Mouse (Mus musculus) heart, embryonic 16.5 days (tissue): Measurements from ENCODE around the gene Ror2. TPM values are rescaled to one million over a fixed set of nuclear protein-coding genes. Genes with fewer than 3 reads are reported as not detected.

Source experiments
- ATAC-seq: fragments of 200-750 bp; cut with Nextera tagmentation; replicated peaks from 2 replicates; pipeline ENCODE4 v1.8.0; 2017; ENCODE audit warnings: moderate number of reproducible peaks; ENCODE audit not compliant: insufficient read depth, low FRiP score; ENCODE audit errors: extremely low read depth
- H3K27ac ChIP-seq: fragments of 300-500 bp; sonication (generic); 2 replicates; pipeline ENCODE4 v1.5.1; 2014; ENCODE audit warnings: mild to moderate bottlenecking, low read length, control low read depth, moderate library complexity
- H3K27me3 ChIP-seq: fragments of 300-500 bp; sonication (generic); 2 replicates; pipeline ENCODE4 v1.6.1; 2014; ENCODE audit warnings: low read length, mixed read lengths; ENCODE audit not compliant: control insufficient read depth, insufficient read depth
- H3K36me3 ChIP-seq: fragments of 300-500 bp; sonication (generic); 2 replicates; pipeline ENCODE4 v1.6.1; 2014; ENCODE audit not compliant: control insufficient read depth, insufficient read depth
- H3K4me1 ChIP-seq: fragments of 300-500 bp; sonication (generic); 2 replicates; pipeline ENCODE4 v1.6.1; 2014; ENCODE audit warnings: low read length, mixed read lengths; ENCODE audit not compliant: control insufficient read depth, insufficient read depth
- H3K4me2 ChIP-seq: fragments of 300-500 bp; sonication (generic); 2 replicates; pipeline ENCODE4 v1.6.1; 2014; ENCODE audit warnings: low read depth, mild to moderate bottlenecking, control low read depth, low read length
- H3K4me3 ChIP-seq: fragments of 300-500 bp; sonication (generic); 2 replicates; pipeline ENCODE4 v1.5.1; 2014; ENCODE audit warnings: mild to moderate bottlenecking, control low read depth, low read length
- H3K9ac ChIP-seq: fragments of 300-500 bp; sonication (generic); 2 replicates; pipeline ENCODE4 v1.6.1; 2014; ENCODE audit warnings: low read length, control low read depth
- H3K9me3 ChIP-seq: fragments of 300-500 bp; sonication (generic); replicated peaks from 2 replicates; pipeline ENCODE4 v1.6.1; 2016; ENCODE audit warnings: low read length; ENCODE audit not compliant: control insufficient read depth
- WGBS: fragments of 180-500 bp; shearing (Covaris S2); extraction: QIAGEN DNeasy Blood & Tissue Kit; methylation state at CpG from one replicate; pipeline ENCODE4 v1.1.7; 2014; 5-methylcytosine and 5-hydroxymethylcytosine counted together
- polyA plus RNA-seq: library from polyadenylated mRNA; unstranded; fragments of >200 nt; fragmentation: Nextera tagmentation; extraction: Ambion mirVana; gene quantifications from 2 replicates; pipeline ENCODE4 v1.2.1, GENCODE M21; 2015

The Ror2 gene
- polyA plus RNA-seq, 1 experiment from 2014 or later = 13.5 TPM

DNA sequence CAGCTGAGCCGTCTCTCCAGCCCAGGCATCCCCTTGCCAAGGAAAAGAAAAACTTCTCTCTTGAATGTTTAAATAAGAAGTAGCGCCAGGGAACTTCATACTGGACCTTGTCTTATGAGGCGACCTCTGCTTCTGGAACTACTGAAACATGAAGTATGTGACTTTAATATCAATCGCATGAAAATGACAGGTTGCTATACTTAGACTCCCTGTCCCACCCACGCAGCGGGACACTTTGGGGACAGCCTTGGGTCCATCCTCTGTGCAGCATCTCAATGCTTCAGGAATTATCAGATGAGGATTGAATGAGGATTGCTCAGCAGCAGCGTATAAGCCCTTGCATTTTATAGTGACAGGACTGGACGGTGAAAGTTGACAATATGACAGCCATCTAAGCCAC lies 122.9 kb downstream of the Ror2 start:
- H3K4me1 ChIP-seq = peaks cover 29% of the 10 kb centered on the region
- H3K9me3 ChIP-seq = no peaks in the 10 kb centered on the region
- no peak overlapping the region for H3K4me3 ChIP-seq
- no peaks in the 10 kb centered on the region for H3K27me3 ChIP-seq
- no peaks in the 10 kb centered on the region for H3K36me3 ChIP-seq
- ATAC-seq = no peak
- 49% methylated on average over 8 of the region's 8 CpGs for WGBS
- H3K27ac ChIP-seq = no peak overlapping the region
- no peak overlapping the region for H3K9ac ChIP-seq
- H3K4me2 ChIP-seq = no peak overlapping the region

DNA sequence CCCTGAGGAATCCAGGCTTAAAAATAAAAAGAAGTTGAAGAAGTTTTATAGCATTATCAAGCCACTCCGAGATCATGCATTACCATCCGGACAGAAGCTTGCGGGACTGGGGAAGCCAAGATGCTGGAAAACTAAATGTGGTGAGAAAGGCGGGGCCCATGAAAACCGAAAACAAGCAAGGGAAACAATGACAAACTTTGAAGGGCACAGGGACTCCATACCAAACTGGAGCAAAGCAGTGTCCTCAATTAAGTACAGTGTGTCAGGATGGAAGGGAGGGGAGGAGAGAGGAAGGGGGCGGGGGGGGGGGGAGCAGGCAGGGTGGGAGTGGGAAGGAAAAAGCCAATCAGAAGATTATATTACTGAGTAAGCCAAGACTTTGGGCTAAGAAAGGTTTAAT lies 126.4 kb downstream of the Ror2 start:
- Histone ChIP-seq H3K4me2 (no peak overlapping the region), H3K9me3 (no peaks in the 10 kb centered on the region), H3K36me3 (no peaks in the 10 kb centered on the region), H3K27me3 (no peaks in the 10 kb centered on the region), H3K27ac (no peak overlapping the region), H3K4me3 (no peak overlapping the region), H3K9ac (no peak overlapping the region), H3K4me1 (peaks cover 53% of the 10 kb centered on the region)
- no peak for ATAC-seq
- 91% methylated on average over 5 of the region's 6 CpGs for WGBS

DNA sequence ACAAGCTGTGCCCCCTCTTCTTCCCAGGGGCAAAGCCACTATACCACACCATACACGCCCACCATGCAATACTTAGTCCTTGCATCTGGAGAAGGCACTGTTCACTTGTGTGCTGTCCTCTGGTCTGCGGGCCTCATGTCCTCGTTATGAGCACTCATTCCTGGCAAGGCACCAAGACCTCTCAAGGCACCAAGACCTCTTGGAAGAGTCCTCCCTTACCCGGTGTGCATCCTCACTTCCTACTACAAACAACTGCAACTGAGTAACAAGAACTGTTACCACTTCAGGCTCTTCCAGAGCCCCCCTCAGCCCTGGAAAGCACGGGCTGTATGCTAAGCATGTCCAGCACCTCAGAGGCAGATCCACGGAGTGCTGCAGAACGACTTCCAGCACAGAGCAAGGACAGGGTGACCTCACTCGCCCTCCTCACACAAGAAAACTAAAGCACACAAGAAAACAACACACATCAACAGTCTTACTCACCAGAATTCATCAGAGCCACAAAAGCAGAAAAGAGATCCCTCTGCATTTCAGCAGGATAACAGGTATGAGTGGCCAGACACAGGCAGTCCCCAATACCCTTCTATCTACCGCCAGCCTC lies 127.4 kb downstream of the Ror2 start:
- H3K4me3 ChIP-seq = no peak overlapping the region
- no peak overlapping the region for H3K4me2 ChIP-seq
- H3K9me3 ChIP-seq = no peaks in the 10 kb centered on the region
- WGBS = 37% methylated on average over 9 of the region's 9 CpGs
- peak overlapping the region; percentile 37; the same call in 1 of the 2 replicates for H3K27ac ChIP-seq
- H3K4me1 ChIP-seq = peaks cover 58% of the 10 kb centered on the region
- no peak overlapping the region for H3K9ac ChIP-seq
- H3K27me3 ChIP-seq = no peaks in the 10 kb centered on the region
- ATAC-seq = 0 out of 2 replicates have a peak, but pooled peaks have one; percentile 18
- H3K36me3 ChIP-seq = no peaks in the 10 kb centered on the region

DNA sequence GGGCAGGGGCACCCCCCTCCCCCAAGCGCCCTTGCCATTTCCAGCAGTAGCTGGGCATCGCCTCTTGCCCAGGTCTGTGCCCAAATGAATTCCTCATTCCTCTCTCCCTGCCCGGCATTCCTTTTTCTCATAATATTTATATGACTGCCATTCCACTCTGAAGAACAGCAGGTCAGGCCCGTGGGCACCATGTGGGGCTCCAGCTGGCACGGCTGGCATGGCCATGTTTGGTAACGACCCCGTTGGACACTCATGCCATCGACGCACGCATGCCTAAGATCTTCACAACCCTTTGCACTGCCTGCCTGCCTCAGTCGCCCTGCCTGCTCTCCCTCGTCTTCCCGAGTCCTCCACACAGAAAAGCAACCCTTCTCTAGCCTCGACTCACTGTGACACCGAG lies 129.0 kb downstream of the Ror2 start:
- no peaks in the 10 kb centered on the region for H3K36me3 ChIP-seq
- no peak overlapping the region for H3K4me2 ChIP-seq
- no peaks in the 10 kb centered on the region for H3K27me3 ChIP-seq
- 73% methylated on average over 15 of the region's 15 CpGs for WGBS
- H3K4me1 ChIP-seq = peaks cover 57% of the 10 kb centered on the region
- H3K4me3 ChIP-seq = no peak overlapping the region
- peak overlapping the region; percentile 94 for H3K27ac ChIP-seq
- no peaks in the 10 kb centered on the region for H3K9me3 ChIP-seq
- H3K9ac ChIP-seq = peak overlapping the region; percentile 40; the same call in 1 of the 2 replicates
- no peak for ATAC-seq

DNA sequence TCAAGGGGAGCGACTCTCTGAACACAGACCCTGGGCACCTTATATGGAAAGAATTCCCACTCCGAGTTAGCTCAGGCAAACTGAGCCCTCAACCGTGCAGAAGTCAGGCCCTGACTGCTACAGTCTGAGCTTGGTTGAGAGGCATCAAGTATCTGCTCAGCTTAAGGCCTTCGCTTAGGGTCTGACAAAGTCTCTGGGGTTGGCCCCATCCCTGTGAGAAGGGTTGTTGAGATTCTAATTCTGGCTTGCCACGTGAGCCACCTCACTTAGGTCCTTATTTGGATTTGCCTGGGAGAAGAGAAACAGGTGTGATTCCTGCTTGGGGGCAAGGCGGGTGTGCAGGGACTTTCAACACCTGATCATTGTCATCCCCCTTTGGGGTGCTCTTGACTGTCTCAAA lies 129.6 kb downstream of the Ror2 start:
- Histone ChIP-seq H3K4me3 (no peak overlapping the region), H3K27me3 (no peaks in the 10 kb centered on the region), H3K4me2 (0 out of 2 replicates have a peak overlapping the region, but pooled peaks have one; percentile 5), H3K9ac (peak overlapping the region; percentile 40; the same call in 1 of the 2 replicates), H3K36me3 (no peaks in the 10 kb centered on the region), H3K9me3 (no peaks in the 10 kb centered on the region), H3K27ac (peak overlapping the region; percentile 94), H3K4me1 (peaks cover 63% of the 10 kb centered on the region)
- ATAC-seq = peak; percentile 59
- 49% methylated on average over 6 of the region's 6 CpGs for WGBS

DNA sequence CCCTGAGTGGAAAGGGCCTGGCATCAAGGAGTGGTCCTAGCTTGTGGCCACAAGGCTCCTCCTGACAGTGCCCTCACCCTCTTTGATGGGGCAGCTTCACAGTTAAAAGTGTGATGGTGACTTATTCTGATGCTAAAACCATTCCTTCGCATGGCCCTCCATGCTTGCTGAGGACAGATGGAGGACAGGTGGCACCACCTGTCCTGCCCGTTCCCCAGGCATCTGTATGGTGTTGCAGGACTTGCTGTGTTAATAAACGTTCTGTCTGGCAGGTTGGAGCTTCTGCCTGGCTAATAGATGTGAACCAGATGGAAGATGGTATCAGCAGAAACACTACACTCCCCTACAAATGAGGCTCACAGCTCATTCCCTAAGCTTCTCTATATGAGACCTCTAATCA lies 140.4 kb downstream of the Ror2 start:
- H3K27me3 ChIP-seq = no peaks in the 10 kb centered on the region
- H3K9ac ChIP-seq = no peak overlapping the region
- WGBS = 77% methylated on average over 3 of the region's 3 CpGs
- no peak for ATAC-seq
- no peak overlapping the region for H3K4me3 ChIP-seq
- no peaks in the 10 kb centered on the region for H3K36me3 ChIP-seq
- H3K9me3 ChIP-seq = no peaks in the 10 kb centered on the region
- H3K27ac ChIP-seq = no peak overlapping the region
- no peak overlapping the region for H3K4me2 ChIP-seq
- H3K4me1 ChIP-seq = peaks cover 15% of the 10 kb centered on the region

DNA sequence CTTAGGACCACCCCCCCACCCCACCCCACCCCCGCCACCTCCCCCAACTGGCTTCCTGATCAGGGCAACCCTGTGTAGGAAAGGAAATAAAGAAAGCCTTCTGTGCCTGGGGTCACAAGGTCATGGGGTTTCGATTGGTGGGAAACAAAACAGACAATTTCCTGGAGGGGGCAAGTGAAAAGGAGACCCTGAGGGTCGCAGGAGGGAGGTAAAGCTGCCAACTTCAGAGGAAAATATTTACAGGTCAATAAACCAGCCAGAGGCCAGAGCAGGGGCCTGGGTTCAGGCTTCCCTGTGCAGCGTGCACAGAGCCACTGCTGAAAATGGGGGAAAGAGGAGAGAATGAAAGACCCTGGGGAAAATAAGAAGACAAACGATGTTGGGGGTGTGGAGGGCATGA lies 142.8 kb downstream of the Ror2 start:
- H3K4me3 ChIP-seq = no peak overlapping the region
- no peak overlapping the region for H3K27ac ChIP-seq
- H3K27me3 ChIP-seq = no peaks in the 10 kb centered on the region
- H3K4me2 ChIP-seq = no peak overlapping the region
- ATAC-seq = no peak
- H3K4me1 ChIP-seq = peaks cover under 1% of the 10 kb centered on the region; the same call in 1 of the 2 replicates
- no peaks in the 10 kb centered on the region for H3K9me3 ChIP-seq
- H3K36me3 ChIP-seq = no peaks in the 10 kb centered on the region
- WGBS = 58% methylated on average over 5 of the region's 5 CpGs
- no peak overlapping the region for H3K9ac ChIP-seq

DNA sequence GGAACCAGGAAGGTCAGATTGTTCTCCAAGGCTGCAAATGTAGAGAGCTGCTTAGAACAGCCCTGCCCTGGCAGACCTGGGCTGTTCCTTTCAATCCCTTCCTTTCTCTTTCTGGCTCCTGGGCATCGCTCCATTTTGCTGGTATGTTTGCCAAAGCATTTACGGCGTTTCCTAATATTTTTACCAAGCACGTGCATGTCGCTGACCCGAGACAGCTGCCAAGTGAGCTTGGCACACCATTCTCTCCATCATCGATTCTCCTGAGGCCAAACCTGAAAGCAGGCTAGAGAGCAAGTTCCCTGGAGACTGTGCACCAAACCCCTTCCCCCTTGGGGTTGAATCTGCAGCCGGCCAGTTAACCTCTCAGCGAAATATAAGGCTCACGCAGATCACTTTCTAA lies 143.7 kb downstream of the Ror2 start:
- 87% methylated on average over 10 of the region's 10 CpGs for WGBS
- no peaks in the 10 kb centered on the region for H3K9me3 ChIP-seq

DNA sequence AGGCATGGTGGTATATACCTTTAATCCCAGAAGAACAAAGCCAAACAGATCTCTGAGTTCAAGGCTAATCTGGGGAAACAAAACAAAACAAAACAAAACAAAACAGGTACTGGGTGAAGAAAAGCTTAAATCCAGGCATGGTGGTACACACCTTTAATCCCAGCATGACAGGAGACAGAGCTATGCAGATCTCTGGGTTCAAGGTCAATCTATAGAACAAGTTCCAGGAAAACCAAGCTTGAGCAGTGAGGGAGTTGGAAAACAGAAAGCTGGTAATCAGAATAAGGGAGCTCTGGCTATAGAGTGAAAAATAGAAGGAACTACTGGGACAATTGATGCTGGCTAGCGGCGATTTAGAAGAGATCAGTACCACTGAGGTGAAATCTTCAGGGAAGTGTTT lies 145.6 kb downstream of the Ror2 start:
- ATAC-seq = no peak
- Histone ChIP-seq H3K4me1 (no peaks in the 10 kb centered on the region), H3K4me2 (no peak overlapping the region), H3K9me3 (no peaks in the 10 kb centered on the region), H3K9ac (no peak overlapping the region), H3K4me3 (no peak overlapping the region), H3K27ac (no peak overlapping the region), H3K27me3 (no peaks in the 10 kb centered on the region), H3K36me3 (no peaks in the 10 kb centered on the region)
- WGBS = 91% methylated on average over 2 of the region's 2 CpGs

More for the DNA sequence above, 143.7 kb downstream of the Ror2 start:
- Histone ChIP-seq H3K4me1 (no peaks in the 10 kb centered on the region), H3K27me3 (no peaks in the 10 kb centered on the region), H3K27ac (no peak overlapping the region), H3K4me3 (no peak overlapping the region), H3K36me3 (no peaks in the 10 kb centered on the region), H3K4me2 (no peak overlapping the region), H3K9ac (no peak overlapping the region)
- no peak for ATAC-seq
